Mouse (Mus musculus) midbrain, embryonic 14.5 days (tissue): Measurements from ENCODE around the gene Plekha1. TPM values are rescaled to one million over a fixed set of nuclear protein-coding genes. Genes with fewer than 3 reads are reported as not detected.

Experiments used
- ATAC-seq: fragments of 200-750 bp; cut with Nextera tagmentation; 2 replicates; pipeline ENCODE4 v1.8.0; 2017; ENCODE audit warnings: moderate number of reproducible peaks, moderate library complexity; ENCODE audit not compliant: low FRiP score, low TSS enrichment
- DNase-seq: peaks from one replicate; pipeline ENCODE4 v3.0.0-alpha.2; 2015
- H3K27ac ChIP-seq: fragments of 300-500 bp; sonication (generic); replicated peaks from 2 replicates; pipeline ENCODE4 v1.5.1; 2014; ENCODE audit warnings: mild to moderate bottlenecking, low read depth, low read length, moderate library complexity
- H3K27me3 ChIP-seq: fragments of 300-500 bp; sonication (generic); 2 replicates; pipeline ENCODE4 v1.6.1; 2014; ENCODE audit warnings: low read length, control low read depth, mixed read lengths; ENCODE audit not compliant: control insufficient read depth, insufficient read depth
- H3K36me3 ChIP-seq: fragments of 300-500 bp; sonication (generic); 2 replicates; pipeline ENCODE4 v1.6.1; 2014; ENCODE audit warnings: low read length, control low read depth; ENCODE audit not compliant: control insufficient read depth, insufficient read depth
- H3K4me1 ChIP-seq: fragments of 300-500 bp; sonication (generic); 2 replicates; pipeline ENCODE4 v1.6.1; 2014; ENCODE audit warnings: mild to moderate bottlenecking, antibody characterized with exemption, low read length, control low read depth; ENCODE audit not compliant: control insufficient read depth, insufficient read depth
- H3K4me2 ChIP-seq: fragments of 300-500 bp; sonication (generic); 2 replicates; pipeline ENCODE4 v1.6.1; 2014; ENCODE audit warnings: mild to moderate bottlenecking, low read length, moderate library complexity
- H3K4me3 ChIP-seq: fragments of 300-500 bp; sonication (generic); replicated peaks from 2 replicates; pipeline ENCODE4 v1.5.1; 2014; ENCODE audit warnings: low read depth, low read length
- H3K9ac ChIP-seq: fragments of 300-500 bp; sonication (generic); replicated peaks from 2 replicates; pipeline ENCODE4 v1.6.1; 2014; ENCODE audit warnings: mild to moderate bottlenecking, low read length, moderate library complexity
- H3K9me3 ChIP-seq: fragments of 300-500 bp; sonication (generic); 2 replicates; pipeline ENCODE4 v1.6.1; 2016; ENCODE audit warnings: low read length, control low read depth, mixed read lengths; ENCODE audit not compliant: control insufficient read depth
- WGBS: fragments of 180-500 bp; shearing (Covaris S2); extraction: QIAGEN DNeasy Blood & Tissue Kit; methylation state at CpG from one replicate; pipeline ENCODE4 v1.1.7; 2014; 5-methylcytosine and 5-hydroxymethylcytosine counted together
- polyA plus RNA-seq: library from polyadenylated mRNA; unstranded; fragments of >200 nt; fragmentation: Nextera tagmentation; extraction: Ambion mirVana; gene quantifications from 2 replicates; pipeline ENCODE4 v1.2.1, GENCODE M21; 2014

Gene Plekha1
- polyA plus RNA-seq, 1 experiment from 2014 or later: 65.1 TPM

DNA sequence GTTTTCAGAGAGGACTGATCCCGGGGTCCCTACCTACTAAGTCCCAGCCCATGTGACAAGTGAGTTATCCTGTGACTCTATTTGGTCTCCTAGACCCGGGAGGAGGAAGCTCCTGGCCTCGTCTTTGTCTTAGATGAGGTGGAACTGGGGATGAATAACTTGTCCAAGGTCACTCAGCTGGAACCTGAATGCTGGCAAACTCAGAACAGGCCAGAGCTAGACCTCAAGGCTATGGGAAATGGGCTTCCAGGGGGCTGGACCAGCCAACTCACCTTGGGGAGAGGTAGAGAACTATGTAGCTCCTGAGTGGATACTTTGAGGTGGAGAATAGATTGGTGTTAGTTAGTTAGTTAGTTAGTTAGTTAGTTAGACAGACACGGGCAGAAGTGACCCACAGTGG is 72.4 kb downstream of the Plekha1 start:
- DNase-seq (no peak), ATAC-seq (no peak)
- no peak overlapping the region for H3K4me2 ChIP-seq
- peaks cover 59% of the 10 kb centered on the region for H3K27me3 ChIP-seq
- H3K36me3 ChIP-seq: no peaks in the 10 kb centered on the region
- H3K4me1 ChIP-seq: peaks cover 11% of the 10 kb centered on the region; the same call in 1 of the 2 replicates
- H3K4me3 ChIP-seq: no peak overlapping the region
- H3K27ac ChIP-seq: no peak overlapping the region
- no peaks in the 10 kb centered on the region for H3K9me3 ChIP-seq
- 45% methylated on average over 4 of the region's 4 CpGs for WGBS
- no peak overlapping the region for H3K9ac ChIP-seq

DNA sequence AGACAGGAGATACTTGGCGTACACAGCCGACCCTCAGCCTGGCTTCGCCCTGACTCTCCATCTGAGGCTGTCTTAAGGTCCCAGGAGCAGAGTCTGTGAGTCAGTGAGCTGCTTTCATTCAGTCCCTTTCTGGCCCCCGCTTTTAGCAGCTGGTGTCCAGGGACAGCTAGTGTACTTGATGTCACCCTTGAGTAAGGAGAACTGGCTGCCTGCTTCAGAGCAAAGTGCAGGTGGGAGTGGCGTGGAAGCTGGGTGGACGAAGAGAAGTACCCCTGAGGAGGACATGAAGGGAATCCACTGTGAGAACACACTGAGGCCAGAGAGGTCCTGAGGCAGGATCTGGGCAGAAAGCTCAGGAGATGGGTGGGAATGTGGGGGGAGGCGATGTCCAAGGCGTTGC is 73.3 kb downstream of the Plekha1 start:
- peaks cover 52% of the 10 kb centered on the region for H3K27me3 ChIP-seq
- H3K9me3 ChIP-seq: no peaks in the 10 kb centered on the region
- no peak overlapping the region for H3K9ac ChIP-seq
- peaks cover 11% of the 10 kb centered on the region; the same call in 1 of the 2 replicates for H3K4me1 ChIP-seq
- ATAC-seq (no peak), DNase-seq (no peak)
- no peak overlapping the region for H3K4me3 ChIP-seq
- 93% methylated on average over 8 of the region's 8 CpGs for WGBS
- H3K4me2 ChIP-seq: no peak overlapping the region
- H3K36me3 ChIP-seq: no peaks in the 10 kb centered on the region
- H3K27ac ChIP-seq: no peak overlapping the region

DNA sequence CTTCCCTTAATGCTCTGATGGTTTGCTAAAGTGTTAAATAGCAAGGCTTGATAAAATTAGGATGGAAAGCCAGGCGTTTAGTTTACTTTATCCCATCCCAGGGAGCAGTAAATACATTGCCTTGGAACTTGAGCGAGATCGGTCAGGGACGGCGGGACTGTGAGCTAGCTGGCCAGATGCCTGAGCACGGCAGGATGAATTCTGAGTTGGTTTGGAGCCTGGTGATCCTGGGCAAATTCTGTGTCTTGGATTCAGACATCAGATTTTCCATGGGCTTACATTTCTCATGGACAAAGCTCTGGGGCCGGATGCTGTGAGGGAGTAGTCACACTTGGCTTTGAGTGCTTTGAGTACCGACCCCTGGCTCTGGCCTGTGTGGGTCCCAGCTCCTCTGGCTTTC is 75.2 kb downstream of the Plekha1 start:
- DNase-seq (no peak), ATAC-seq (no peak)
- H3K4me2 ChIP-seq: no peak overlapping the region
- H3K36me3 ChIP-seq: no peaks in the 10 kb centered on the region
- H3K9ac ChIP-seq: no peak overlapping the region
- H3K4me1 ChIP-seq: peaks cover 11% of the 10 kb centered on the region; the same call in 1 of the 2 replicates
- no peak overlapping the region for H3K27ac ChIP-seq
- WGBS: 80% methylated on average over 8 of the region's 8 CpGs
- H3K4me3 ChIP-seq: no peak overlapping the region
- H3K9me3 ChIP-seq: no peaks in the 10 kb centered on the region
- H3K27me3 ChIP-seq: peaks cover 34% of the 10 kb centered on the region

DNA sequence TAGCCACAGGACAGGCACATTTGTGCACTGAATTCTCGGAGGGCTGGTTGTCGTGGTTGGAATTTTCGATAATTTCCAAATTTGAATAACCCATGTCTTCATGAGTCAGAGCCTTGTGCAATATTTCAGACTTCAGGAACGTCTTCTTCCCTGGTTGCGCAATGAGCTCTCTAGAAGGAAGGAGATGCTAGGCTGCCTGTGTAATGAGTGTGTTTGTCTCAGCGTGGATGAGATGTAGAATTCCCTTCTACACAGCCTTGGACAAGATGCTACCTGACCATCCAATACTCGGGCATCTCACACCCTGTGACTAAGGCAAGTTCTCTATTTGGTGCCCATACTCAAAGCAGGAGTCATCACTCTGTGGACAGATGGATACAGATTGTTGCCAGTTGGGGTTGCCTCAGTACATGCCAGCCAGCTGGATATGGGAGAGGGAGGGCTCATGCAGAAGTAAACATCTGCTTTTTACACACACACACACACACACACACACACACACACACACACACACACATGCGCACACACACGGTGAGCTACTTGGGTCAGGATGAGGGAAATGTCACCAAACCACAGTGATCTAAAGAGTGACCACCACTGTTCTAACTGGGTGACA is 77.8 kb downstream of the Plekha1 start:
- H3K4me1 ChIP-seq: no peaks in the 10 kb centered on the region
- ATAC-seq: no peak
- peaks cover 7% of the 10 kb centered on the region for H3K27me3 ChIP-seq
- no peaks in the 10 kb centered on the region for H3K36me3 ChIP-seq
- H3K27ac ChIP-seq: no peak overlapping the region
- no peak overlapping the region for H3K9ac ChIP-seq
- no peak overlapping the region for H3K4me3 ChIP-seq
- 93% methylated on average over 9 of the region's 9 CpGs for WGBS
- H3K4me2 ChIP-seq: no peak overlapping the region
- no peaks in the 10 kb centered on the region for H3K9me3 ChIP-seq
- DNase-seq: no peak

DNA sequence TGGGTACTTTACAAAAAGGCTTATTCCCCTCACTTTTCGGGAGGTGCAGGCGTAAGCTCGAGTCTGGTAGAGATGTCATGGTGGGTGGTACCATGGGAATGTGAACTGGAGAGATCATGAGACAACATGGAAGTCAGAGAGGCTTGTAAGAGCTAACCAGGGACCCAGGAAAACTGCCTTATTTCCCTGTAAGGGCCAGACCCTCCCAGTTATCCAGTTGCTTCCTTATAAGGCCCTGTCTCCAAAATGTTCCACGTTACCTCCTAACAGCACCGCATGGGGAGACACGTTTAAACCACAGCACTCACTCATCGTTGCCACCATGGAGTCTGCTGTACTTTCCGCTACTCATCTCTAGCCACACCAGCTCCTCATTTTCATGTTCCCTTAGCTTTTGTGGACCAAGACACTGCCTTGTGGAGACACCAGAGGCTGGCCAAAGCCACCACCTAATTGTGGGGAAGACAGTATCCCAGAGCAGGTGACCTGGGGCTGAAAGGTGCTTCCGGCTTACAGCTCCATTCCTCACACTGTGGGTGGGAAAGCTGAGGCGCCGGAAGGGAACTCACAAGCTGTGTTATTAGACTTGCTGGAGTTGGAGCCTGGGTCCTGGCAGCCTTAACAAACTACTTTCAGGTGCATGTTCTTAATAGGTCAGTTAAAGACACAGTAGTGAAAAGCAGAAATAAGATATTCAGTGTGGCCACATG is 79.4 kb downstream of the Plekha1 start:
- ATAC-seq (no peak), DNase-seq (no peak)
- Histone ChIP-seq H3K36me3 (no peaks in the 10 kb centered on the region), H3K4me2 (no peak overlapping the region), H3K9ac (no peak overlapping the region), H3K27ac (no peak overlapping the region), H3K27me3 (no peaks in the 10 kb centered on the region), H3K4me1 (no peaks in the 10 kb centered on the region), H3K4me3 (no peak overlapping the region), H3K9me3 (no peaks in the 10 kb centered on the region)
- 93% methylated on average over 11 of the region's 11 CpGs for WGBS

DNA sequence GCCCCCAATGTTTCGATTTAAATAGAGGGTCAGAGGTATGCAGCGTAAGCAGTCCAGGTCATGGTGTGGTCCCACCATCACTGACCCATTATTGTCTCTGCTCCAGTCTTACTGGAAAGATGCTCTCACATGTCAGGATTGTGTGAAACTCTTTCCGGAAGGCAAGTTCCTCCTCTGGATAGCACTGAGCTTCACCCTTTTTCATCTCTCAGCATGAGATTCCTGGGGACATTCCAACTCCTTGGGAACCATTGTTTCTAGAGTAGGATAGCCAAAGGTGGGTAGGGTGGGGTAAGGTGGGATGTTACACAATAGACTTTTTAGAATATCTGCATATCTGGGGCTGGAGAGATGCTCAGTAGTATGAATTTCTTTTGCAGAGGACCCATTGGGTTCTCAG is 80.2 kb downstream of the Plekha1 start:
- no peaks in the 10 kb centered on the region for H3K36me3 ChIP-seq
- WGBS: 90% methylated on average over 3 of the region's 3 CpGs
- H3K9me3 ChIP-seq: no peaks in the 10 kb centered on the region
- H3K4me3 ChIP-seq: no peak overlapping the region
- no peak for ATAC-seq
- H3K27ac ChIP-seq: no peak overlapping the region
- no peak overlapping the region for H3K9ac ChIP-seq
- no peak overlapping the region for H3K4me2 ChIP-seq
- no peaks in the 10 kb centered on the region for H3K4me1 ChIP-seq
- no peak for DNase-seq
- H3K27me3 ChIP-seq: no peaks in the 10 kb centered on the region

DNA sequence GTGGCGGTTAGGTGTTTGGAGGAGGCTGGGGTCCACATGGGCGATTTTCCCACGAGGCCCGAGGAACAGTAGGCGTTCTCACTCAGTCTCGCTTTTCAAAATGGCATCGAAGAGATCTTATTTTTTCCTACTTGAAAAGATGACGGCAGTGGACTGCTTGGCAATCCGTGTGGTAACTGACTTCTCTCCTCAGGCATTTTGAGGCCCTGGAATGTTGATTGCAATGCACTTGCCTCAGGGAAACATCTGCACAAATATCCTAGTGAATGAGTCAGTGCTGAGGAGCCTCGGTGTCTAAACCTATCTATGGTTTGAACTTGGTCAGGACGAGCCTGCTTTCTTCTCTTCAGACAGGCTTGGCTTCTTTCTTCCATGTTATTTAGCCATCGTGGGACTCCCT is 80.7 kb downstream of the Plekha1 start:
- Histone ChIP-seq H3K9ac (no peak overlapping the region), H3K4me1 (no peaks in the 10 kb centered on the region), H3K27me3 (no peaks in the 10 kb centered on the region), H3K9me3 (no peaks in the 10 kb centered on the region), H3K4me3 (no peak overlapping the region), H3K27ac (no peak overlapping the region), H3K4me2 (no peak overlapping the region), H3K36me3 (no peaks in the 10 kb centered on the region)
- ATAC-seq (no peak), DNase-seq (no peak)
- WGBS: 94% methylated on average over 12 of the region's 12 CpGs

DNA sequence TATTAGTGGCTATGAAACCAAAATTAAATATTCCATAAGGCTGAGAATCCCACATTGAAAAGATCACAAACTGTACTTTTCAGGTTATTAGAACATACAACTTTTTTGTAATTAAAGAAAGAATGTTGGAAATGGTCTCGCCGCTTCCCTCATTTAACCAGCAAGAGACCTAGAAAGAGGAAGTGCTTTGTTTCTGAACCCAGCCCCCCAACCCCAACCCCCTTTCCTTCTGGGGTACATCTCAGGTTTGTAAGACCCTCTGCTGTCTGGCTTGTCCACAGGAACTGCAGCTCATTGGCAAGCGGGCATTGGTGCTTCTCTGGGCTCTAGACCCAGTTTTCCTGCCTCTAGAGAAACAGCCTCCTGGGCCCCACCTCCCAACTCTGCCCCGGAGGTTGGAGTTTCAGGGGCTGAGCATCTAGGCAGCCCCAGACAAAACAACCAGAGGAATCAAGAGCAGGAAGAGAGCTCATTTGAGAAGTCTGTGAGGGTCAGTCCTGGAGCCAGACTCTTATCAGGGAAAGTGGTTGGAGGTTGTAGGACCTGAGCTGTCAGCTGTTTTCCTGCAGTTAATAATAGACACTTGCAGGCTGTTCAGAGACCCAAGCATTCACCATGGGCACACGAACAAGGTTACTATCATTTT is 83.1 kb downstream of the Plekha1 start:
- no peak for ATAC-seq
- WGBS: 76% methylated on average over 5 of the region's 5 CpGs
- H3K4me1 ChIP-seq: no peaks in the 10 kb centered on the region

DNA sequence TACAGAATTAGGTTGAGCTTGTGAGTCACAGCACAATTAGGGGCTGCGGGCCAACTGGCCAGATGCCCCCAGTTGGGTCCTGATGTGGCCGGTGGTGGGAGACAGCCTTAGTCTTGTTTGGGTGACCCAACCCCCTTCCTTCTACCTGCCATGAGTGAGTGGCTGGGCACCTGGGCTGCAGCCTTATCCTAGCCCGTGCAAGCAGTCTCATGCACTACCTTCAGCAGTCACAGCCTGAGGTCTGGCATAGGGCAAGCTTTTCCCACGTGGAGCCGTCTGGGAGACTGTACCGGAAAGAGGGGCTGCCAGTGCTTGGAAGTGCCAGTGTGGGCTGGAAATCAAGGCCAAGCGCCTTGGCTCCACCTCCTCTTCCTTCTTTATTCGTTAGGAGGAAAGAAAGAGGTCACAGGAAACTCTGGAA is 83.8 kb downstream of the Plekha1 start:
- 58% methylated on average over 8 of the region's 8 CpGs for WGBS
- H3K27me3 ChIP-seq: no peaks in the 10 kb centered on the region
- H3K27ac ChIP-seq: no peak overlapping the region
- H3K4me2 ChIP-seq: no peak overlapping the region
- H3K4me1 ChIP-seq: no peaks in the 10 kb centered on the region
- no peaks in the 10 kb centered on the region for H3K9me3 ChIP-seq
- no peak overlapping the region for H3K4me3 ChIP-seq
- DNase-seq (no peak), ATAC-seq (no peak)
- H3K36me3 ChIP-seq: no peaks in the 10 kb centered on the region
- no peak overlapping the region for H3K9ac ChIP-seq

More for the DNA sequence above, 83.1 kb downstream of the Plekha1 start:
- Histone ChIP-seq H3K27me3 (no peaks in the 10 kb centered on the region), H3K4me3 (no peak overlapping the region), H3K27ac (no peak overlapping the region), H3K9me3 (no peaks in the 10 kb centered on the region), H3K4me2 (no peak overlapping the region), H3K9ac (no peak overlapping the region), H3K36me3 (no peaks in the 10 kb centered on the region)
- DNase-seq: no peak
